Mouse (Mus musculus): ENCODE data around the gene H2-Q10. TPM values are rescaled to one million over a fixed set of nuclear protein-coding genes. Genes with fewer than 3 reads are reported as not detected.
"Not testable (repeated sequence)": the region's sequence is repeated elsewhere in the genome, so short reads cannot be mapped to it uniquely, and the experiment has no call there.

The H2-Q10 gene
- polyA plus RNA-seq, 1 experiment from 2014 or later, result 0.64 TPM

GRCm38 (mm10) chr17:35434836-35435235 lies 35.1 kb upstream of the H2-Q10 start:
- not testable (repeated sequence) for H3K4me3 ChIP-seq; H3K4me1 ChIP-seq; H3K9ac ChIP-seq; H3K36me3 ChIP-seq; H3K9me3 ChIP-seq; H3K4me2 ChIP-seq; ATAC-seq (ENCODE audit: borderline replicate concordance, extremely low read depth, low FRiP score, low TSS enrichment); H3K27ac ChIP-seq
- peaks cover 15% of the 10 kb centered on the region for H3K27me3 ChIP-seq
- 6% methylated on average over 8 of the region's 8 CpGs for WGBS

GRCm38 (mm10) chr17:35435577-35435976 lies 34.3 kb upstream of the H2-Q10 start:
- H3K4me3 ChIP-seq; H3K9me3 ChIP-seq; H3K36me3 ChIP-seq; H3K4me2 ChIP-seq; H3K9ac ChIP-seq; H3K4me1 ChIP-seq; H3K27ac ChIP-seq; ATAC-seq (ENCODE audit: borderline replicate concordance, extremely low read depth, low FRiP score, low TSS enrichment): not testable (repeated sequence)
- peaks cover 21% of the 10 kb centered on the region for H3K27me3 ChIP-seq
- 74% methylated on average over 3 of the region's 3 CpGs for WGBS

GRCm38 (mm10) chr17:35437386-35437936 lies 32.4 kb upstream of the H2-Q10 start:
- H3K36me3 ChIP-seq; H3K27ac ChIP-seq; H3K4me1 ChIP-seq; ATAC-seq (ENCODE audit: borderline replicate concordance, extremely low read depth, low FRiP score, low TSS enrichment); H3K4me3 ChIP-seq; H3K9me3 ChIP-seq; H3K9ac ChIP-seq; H3K4me2 ChIP-seq: not testable (repeated sequence)
- WGBS, result 41% methylated on average over 1 of the region's 1 CpGs
- peaks cover 21% of the 10 kb centered on the region for H3K27me3 ChIP-seq

GRCm38 (mm10) chr17:35438395-35438794 lies 31.5 kb upstream of the H2-Q10 start:
- H3K36me3 ChIP-seq; H3K9ac ChIP-seq; H3K27ac ChIP-seq; ATAC-seq (ENCODE audit: borderline replicate concordance, extremely low read depth, low FRiP score, low TSS enrichment); H3K4me2 ChIP-seq; H3K4me3 ChIP-seq; H3K4me1 ChIP-seq; H3K9me3 ChIP-seq: not testable (repeated sequence)
- H3K27me3 ChIP-seq, result peaks cover 21% of the 10 kb centered on the region
- WGBS, result 84% methylated on average over 3 of the region's 3 CpGs

- Histone ChIP-seq H3K4me3 (peak within 1 kb of the TSS; percentile 40), H3K9ac (peak within 1 kb of the TSS; percentile 26; the same call in 1 of the 2 replicates), H3K27me3 (peaks cover 21% of the 10 kb centered on the region), H3K4me2 (peak within 1 kb of the TSS; percentile 87)
- not testable (repeated sequence) for H3K36me3 ChIP-seq, H3K27ac ChIP-seq, H3K9me3 ChIP-seq, H3K4me1 ChIP-seq
- ATAC-seq (ENCODE audit: borderline replicate concordance, extremely low read depth, low FRiP score, low TSS enrichment), result peak; percentile 91
- WGBS, result 2% methylated on average over 18 of the region's 18 CpGs
These were observed 31.0 kb upstream of the H2-Q10 start, which contains the start of gene H2-Q7 for GRCm38 (mm10) chr17:35438885-35439284. Gene H2-Q7, plus strand, starts transcription at chr17:35439155.

GRCm38 (mm10) chr17:35439295-35439747 lies 30.6 kb upstream of the H2-Q10 start:
- H3K27me3 ChIP-seq, result peaks cover 21% of the 10 kb centered on the region
- H3K4me2 ChIP-seq, result peak overlapping the region; percentile 87
- H3K9ac ChIP-seq, result peak overlapping the region; percentile 26; the same call in 1 of the 2 replicates
- not testable (repeated sequence) for H3K9me3 ChIP-seq, H3K36me3 ChIP-seq, H3K27ac ChIP-seq, H3K4me1 ChIP-seq
- peak; percentile 35; the same call in 1 of the 2 replicates for ATAC-seq (ENCODE audit: borderline replicate concordance, extremely low read depth, low FRiP score, low TSS enrichment)
- H3K4me3 ChIP-seq, result peak overlapping the region; percentile 40
- 1% methylated on average over 46 of the region's 48 CpGs for WGBS

- not testable (repeated sequence) for H3K9ac ChIP-seq; H3K9me3 ChIP-seq; H3K4me1 ChIP-seq; H3K36me3 ChIP-seq; ATAC-seq (ENCODE audit: borderline replicate concordance, extremely low read depth, low FRiP score, low TSS enrichment); H3K27ac ChIP-seq
- H3K4me2 ChIP-seq, result peak overlapping the region; percentile 87; the same call in 1 of the 2 replicates
- 0 out of 2 replicates have a peak overlapping the region, but pooled peaks have one; percentile 40 for H3K4me3 ChIP-seq
- 37% methylated on average over 27 of the region's 27 CpGs for WGBS
- peaks cover 21% of the 10 kb centered on the region for H3K27me3 ChIP-seq
These were observed 29.8 kb upstream of the H2-Q10 start for GRCm38 (mm10) chr17:35439925-35440645.

GRCm38 (mm10) chr17:35442376-35442775 lies 27.5 kb upstream of the H2-Q10 start:
- ATAC-seq (ENCODE audit: borderline replicate concordance, extremely low read depth, low FRiP score, low TSS enrichment); H3K4me3 ChIP-seq; H3K27ac ChIP-seq; H3K36me3 ChIP-seq; H3K9ac ChIP-seq; H3K9me3 ChIP-seq; H3K4me1 ChIP-seq; H3K4me2 ChIP-seq: not testable (repeated sequence)
- 76% methylated on average over 2 of the region's 2 CpGs for WGBS
- peaks cover 21% of the 10 kb centered on the region for H3K27me3 ChIP-seq

- H3K4me3 ChIP-seq; ATAC-seq (ENCODE audit: borderline replicate concordance, extremely low read depth, low FRiP score, low TSS enrichment); H3K4me1 ChIP-seq; H3K4me2 ChIP-seq; H3K36me3 ChIP-seq; H3K9me3 ChIP-seq; H3K27ac ChIP-seq; H3K27me3 ChIP-seq; H3K9ac ChIP-seq: not testable (repeated sequence)
- 89% methylated on average over 2 of the region's 2 CpGs for WGBS
These were observed 25.4 kb upstream of the H2-Q10 start for GRCm38 (mm10) chr17:35444510-35444909.

GRCm38 (mm10) chr17:35458247-35458646 lies 11.6 kb upstream of the H2-Q10 start:
- not testable (repeated sequence) for H3K4me2 ChIP-seq; H3K27me3 ChIP-seq; H3K4me3 ChIP-seq; ATAC-seq (ENCODE audit: borderline replicate concordance, extremely low read depth, low FRiP score, low TSS enrichment); H3K9me3 ChIP-seq; H3K9ac ChIP-seq; H3K4me1 ChIP-seq; H3K36me3 ChIP-seq; H3K27ac ChIP-seq
- WGBS, result no CpG with 5 or more reads among the region's 1 CpGs

GRCm38 (mm10) chr17:35460513-35461341 lies 9.2 kb upstream of the H2-Q10 start:
- not testable (repeated sequence) for H3K9me3 ChIP-seq; H3K27me3 ChIP-seq; H3K4me3 ChIP-seq; H3K36me3 ChIP-seq; H3K4me2 ChIP-seq; H3K27ac ChIP-seq; H3K4me1 ChIP-seq; H3K9ac ChIP-seq; ATAC-seq (ENCODE audit: borderline replicate concordance, extremely low read depth, low FRiP score, low TSS enrichment)
- no CpG with 5 or more reads among the region's 9 CpGs for WGBS

GRCm38 (mm10) chr17:35465651-35466050 lies 4.2 kb upstream of the H2-Q10 start:
- not testable (repeated sequence) for H3K27ac ChIP-seq; H3K9ac ChIP-seq; H3K4me3 ChIP-seq; H3K4me2 ChIP-seq; H3K36me3 ChIP-seq; H3K9me3 ChIP-seq; ATAC-seq (ENCODE audit: borderline replicate concordance, extremely low read depth, low FRiP score, low TSS enrichment)
- 5% methylated on average over 8 of the region's 8 CpGs for WGBS
- Histone ChIP-seq H3K27me3 (peaks cover 24% of the 10 kb centered on the region), H3K4me1 (peaks cover 12% of the 10 kb centered on the region; the same call in 1 of the 2 replicates)

All from lung, embryonic 15.5 days (tissue).